Mouse (Mus musculus) CH12.LX (cell line): ENCODE measurements around the gene Map3k13. TPM values are rescaled to one million over a fixed set of nuclear protein-coding genes. Genes with fewer than 3 reads are reported as not detected.

Experiments used
- DNase-seq: peaks from one replicate; pipeline ENCODE4 v3.0.0-alpha.2; 2013; ENCODE audit errors: extremely low read depth
- H3K27ac ChIP-seq: 2 replicates; pipeline ENCODE4 v1.5.1; 2012; ENCODE audit warnings: low read depth, mild to moderate bottlenecking, control low read depth, moderate library complexity; ENCODE audit not compliant: insufficient read depth
- H3K27me3 ChIP-seq: replicated peaks from 2 replicates; pipeline ENCODE3; 2012; ENCODE audit warnings: inconsistent platforms
- H3K36me3 ChIP-seq, 2 experiments: replicated peaks in 1 of 2; 2 replicates each; pipeline versions ENCODE3 to v1.6.1; 2012; ENCODE audit warnings: inconsistent platforms in 1 of 2, low read length in 1 of 2, mild to moderate bottlenecking in 1 of 2, mixed read lengths in 1 of 2, moderate library complexity in 1 of 2; ENCODE audit not compliant: control insufficient read depth in 1 of 2, insufficient read depth in 1 of 2
- H3K4me1 ChIP-seq, 2 experiments: 2 replicates each; pipeline ENCODE4 v1.6.1; 2012; ENCODE audit warnings: inconsistent platforms in 1 of 2, moderate library complexity in 1 of 2; ENCODE audit not compliant: insufficient read depth in 2 of 2, control insufficient read depth in 1 of 2
- H3K4me2 ChIP-seq: 2 replicates; pipeline ENCODE4 v1.6.1; 2012; ENCODE audit warnings: low read depth, mild to moderate bottlenecking, control low read depth; ENCODE audit not compliant: poor library complexity, insufficient read depth, severe bottlenecking
- H3K4me3 ChIP-seq, 3 experiments: fragments of 150-350 bp in 1 of 3; sonication (generic) in 1 of 3; replicated peaks in 1 of 3; 2 replicates each; pipeline versions ENCODE3 to v1.5.1; 2011 to 2012; ENCODE audit warnings: low read depth in 2 of 3, low read length in 2 of 3, mild to moderate bottlenecking in 2 of 3, moderate library complexity in 2 of 3, control low read depth in 1 of 3, improper control_type of control experiment in 1 of 3, inconsistent platforms in 1 of 3, mixed read lengths in 1 of 3; ENCODE audit not compliant: poor library complexity in 1 of 3
- H3K79me2 ChIP-seq: replicated peaks from 2 replicates; pipeline ENCODE4 v1.6.1; 2012; ENCODE audit warnings: mild to moderate bottlenecking, moderate library complexity; ENCODE audit not compliant: control insufficient read depth, poor library complexity, insufficient read depth, severe bottlenecking; ENCODE audit errors: extremely low read depth
- H3K9ac ChIP-seq: 2 replicates; pipeline ENCODE4 v1.6.1; 2012; ENCODE audit warnings: low read depth, mild to moderate bottlenecking, control low read depth, moderate library complexity; ENCODE audit not compliant: insufficient read depth
- H3K9me3 ChIP-seq: replicated peaks from 2 replicates; pipeline ENCODE3; 2012; ENCODE audit warnings: low read length, inconsistent platforms, mixed read lengths
- CHD2 ChIP-seq: IDR thresholded peaks from 2 replicates; pipeline ENCODE4 v1.6.1; 2011; ENCODE audit warnings: low read length, improper control_type of control experiment
- CTCF ChIP-seq, 2 experiments: IDR thresholded peaks in 1 of 2; conservative IDR thresholded peaks in 1 of 2; 2 replicates each; pipeline ENCODE4 v1.5.1; 2011 to 2012; ENCODE audit warnings: low read depth in 2 of 2, low read length in 2 of 2, improper control_type of control experiment in 1 of 2, inconsistent platforms in 1 of 2, mild to moderate bottlenecking in 1 of 2, moderate library complexity in 1 of 2
- ELF1 ChIP-seq: IDR thresholded peaks from 2 replicates; pipeline ENCODE4 v1.6.1; 2014; ENCODE audit warnings: low read depth, mild to moderate bottlenecking, inconsistent platforms, low read length, improper control_type of control experiment
- EP300 ChIP-seq: IDR thresholded peaks from 2 replicates; pipeline ENCODE4 v1.6.1; 2011; ENCODE audit warnings: low read length, improper control_type of control experiment
- ETS1 ChIP-seq: conservative IDR thresholded peaks from 2 replicates; pipeline ENCODE4 v1.6.1; 2012; ENCODE audit warnings: low read depth, mild to moderate bottlenecking, inconsistent platforms, low read length, improper control_type of control experiment, moderate library complexity
- HCFC1 ChIP-seq: IDR thresholded peaks from 2 replicates; pipeline ENCODE4 v1.6.1; 2012; ENCODE audit warnings: low read depth, mild to moderate bottlenecking, inconsistent platforms, low read length, improper control_type of control experiment
- JUN ChIP-seq: IDR thresholded peaks from 2 replicates; pipeline ENCODE4 v1.6.1; 2011; ENCODE audit warnings: low read depth, mild to moderate bottlenecking, low read length, improper control_type of control experiment, moderate library complexity; ENCODE audit not compliant: insufficient read depth
- JUND ChIP-seq: conservative IDR thresholded peaks from 2 replicates; pipeline ENCODE4 v1.6.1; 2011; ENCODE audit warnings: low read depth, low read length, improper control_type of control experiment
- MAFK ChIP-seq: IDR thresholded peaks from 2 replicates; pipeline ENCODE4 v1.6.1; 2011; ENCODE audit warnings: low read length, improper control_type of control experiment; ENCODE audit not compliant: insufficient replicate concordance
- MAX ChIP-seq: IDR thresholded peaks from 2 replicates; pipeline ENCODE4 v1.6.1; 2011; ENCODE audit warnings: low read length, improper control_type of control experiment
- MXI1 ChIP-seq: IDR thresholded peaks from 2 replicates; pipeline ENCODE4 v1.6.1; 2011; ENCODE audit warnings: mild to moderate bottlenecking, low read depth, low read length, improper control_type of control experiment
- MYC ChIP-seq: IDR thresholded peaks from 2 replicates; pipeline ENCODE4 v1.6.1; 2011; ENCODE audit warnings: low read depth, mild to moderate bottlenecking, improper control_type of control experiment, low read length
- PAX5 ChIP-seq: IDR thresholded peaks from 2 replicates; pipeline ENCODE4 v1.6.1; 2012; ENCODE audit warnings: low read length, inconsistent platforms, mixed read lengths
- POLR2A ChIP-seq: IDR thresholded peaks from 2 replicates; pipeline ENCODE4 v1.6.1; 2011; ENCODE audit warnings: low read depth, mild to moderate bottlenecking, improper control_type of control experiment, low read length
- POLR2AphosphoS2 ChIP-seq: IDR thresholded peaks from 2 replicates; pipeline ENCODE4 v1.6.1; 2011; ENCODE audit warnings: low read depth, low read length, improper control_type of control experiment
- TBP ChIP-seq: conservative IDR thresholded peaks from 2 replicates; pipeline ENCODE4 v1.6.1; 2011; ENCODE audit warnings: low read depth, low read length, improper control_type of control experiment
- USF1 ChIP-seq: IDR thresholded peaks from 2 replicates; pipeline ENCODE4 v1.6.1; 2014; ENCODE audit warnings: low read depth, mild to moderate bottlenecking, inconsistent platforms, low read length, improper control_type of control experiment
- USF2 ChIP-seq: conservative IDR thresholded peaks from 2 replicates; pipeline ENCODE4 v1.6.1; 2011; ENCODE audit warnings: low read depth, low read length, improper control_type of control experiment
- ZMIZ1 ChIP-seq: IDR thresholded peaks from 2 replicates; pipeline ENCODE4 v1.6.1; 2012; ENCODE audit warnings: low read depth, mild to moderate bottlenecking, inconsistent platforms, low read length, improper control_type of control experiment
- ZNF384 ChIP-seq: IDR thresholded peaks from 2 replicates; pipeline ENCODE4 v1.6.1; 2012; ENCODE audit warnings: low read depth, low read length, improper control_type of control experiment, inconsistent platforms
- dilution Hi-C: fragments of 300-500 bp; cut with MboI; formaldehyde crosslinking; loops from 2 replicates; pipeline ENCODE4 v1.14.3; 2020; ENCODE audit warnings: low sequenced_read_pairs; ENCODE audit not compliant: extremely low pct_unique_long_range_greater_than_20kb, extremely low pct_ligation_motif_present
- in situ Hi-C: fragments of 300-500 bp; cut with MboI; formaldehyde crosslinking; loops from 3 replicates; pipeline ENCODE4 v1.14.3; 2019; ENCODE audit warnings: low sequenced_read_pairs, low pct_ligation_motif_present, low pct_unique_long_range_greater_than_20kb, mixed read lengths
- polyA plus RNA-seq: library from polyadenylated mRNA; unstranded; fragments of >175 nt; gene quantifications from 2 replicates; pipeline ENCODE4 v1.2.1, GENCODE M21; 2012; ENCODE audit warnings: low read depth; ENCODE audit not compliant: insufficient read length
- total RNA-seq, 2 experiments: library from RNA; depleted of rRNA; stranded (reverse); fragments of 300-350 nt in 1 of 2; fragments of >200 nt in 1 of 2; gene quantifications; 2 replicates each; pipeline ENCODE4 v1.2.3; 2012 to 2014

Map3k13 gene
- total and polyA plus RNA-seq, 3 experiments, result 0.32 to 1.3 (median 0.89) TPM

- in situ Hi-C loops, result no loop called here
- Histone ChIP-seq H3K4me2 (no peak overlapping the region), H3K36me3 (peaks cover 30 to 74% of the 10 kb centered on the region in 2 experiments), H3K9me3 (peaks cover 5% of the 10 kb centered on the region), H3K9ac (no peak overlapping the region), H3K27ac (no peak overlapping the region), H3K4me1 (peaks cover 0 to 14% of the 10 kb centered on the region in 2 experiments; a peak in 2 of 4 replicates), H3K4me3 (no peak overlapping the region), H3K79me2 (no peaks in the 10 kb centered on the region), H3K27me3 (no peaks in the 10 kb centered on the region)
- no peak for DNase-seq
- dilution Hi-C loops, result no loop called here
- TF ChIP-seq EP300 (no peak), JUND (no peak), CTCF (conservative IDR thresholded peaks at IDR 0.05 in 1 of 2, IDR thresholded peaks at IDR 0.05 in 1 of 2; ENCODE audit: low read depth in 2 of 2, low read length in 2 of 2) (no peak), TBP (no peak), POLR2A (no peak), PAX5 (no peak), MAX (no peak), MYC (no peak), HCFC1 (no peak), MAFK (no peak), USF1 (no peak), ZNF384 (no peak)
Observed at GRCm38 (mm10) chr16:21804258-21804657, 10.1 kb downstream of the Map3k13 start.

GRCm38 (mm10) chr16:21806892-21807291, 12.7 kb downstream of the Map3k13 start:
- dilution Hi-C loops, result no loop called here
- H3K4me3 ChIP-seq, result no peak overlapping the region
- no peaks in the 10 kb centered on the region for H3K79me2 ChIP-seq
- H3K9ac ChIP-seq, result no peak overlapping the region
- H3K36me3 ChIP-seq, result peaks cover 16 to 68% of the 10 kb centered on the region in 2 experiments
- H3K4me2 ChIP-seq, result no peak overlapping the region
- in situ Hi-C loops, result no loop called here
- H3K27ac ChIP-seq, result no peak overlapping the region
- H3K27me3 ChIP-seq, result no peaks in the 10 kb centered on the region
- peaks cover 5% of the 10 kb centered on the region for H3K9me3 ChIP-seq
- TF ChIP-seq POLR2AphosphoS2, result no peak
- TF ChIP-seq MAX, result no peak
- no peak for TF ChIP-seq JUN
- TF ChIP-seq ELF1, result no peak
- no peak for TF ChIP-seq MAFK
- no peak for TF ChIP-seq USF2
- TF ChIP-seq CHD2, result no peak
- no peak for TF ChIP-seq EP300
- no peak for TF ChIP-seq MXI1
- no peak for TF ChIP-seq ZMIZ1
- no peak for TF ChIP-seq ETS1
- DNase-seq, result no peak
- H3K4me1 ChIP-seq, result peaks cover 0 to 14% of the 10 kb centered on the region in 2 experiments; a peak in 2 of 4 replicates
